Comparison of ENCODE assay signal across 22 mouse cellular contexts in genomic region chr5:90518356-90519100, GRCm38 (mm10). TPM values are rescaled to one million over a fixed set of nuclear protein-coding genes. Genes with fewer than 3 reads are reported as not detected.
DNase-seq lines count a peak whose midpoint lies in the region; ATAC-seq and TF ChIP-seq lines count a peak whose summit lies in the region.
"Had no signal": no experiment of that assay in that cellular context is flagged by ENCODE, and none has a peak within 500 bp of the region (broad histone marks: within the 10 kb centered on the region; RNA-seq: fewer than 3 reads in every experiment).

Gene Afm (plus strand): TSS chr5:90518932.

- no peaks in the 10 kb centered on the region for H3K4me1 ChIP-seq in intestine, postnatal 0 days (replicated peaks; ENCODE audit: control insufficient read depth, insufficient read depth, low read length)
- H3K4me1 ChIP-seq in liver, postnatal 0 days (ENCODE audit: insufficient read depth): no peaks in the 10 kb centered on the region
- H3K4me1 ChIP-seq: heart, embryonic 10.5 days had no signal

- H3K4me3 ChIP-seq in intestine, postnatal 0 days (ENCODE audit: low read depth, low read length): peak within 1 kb of the TSS; percentile 20
- H3K4me3 ChIP-seq in liver, postnatal 0 days (ENCODE audit: low read depth, low read length): 0 out of 2 replicates have a peak within 1 kb of the TSS, but pooled peaks have one; percentile 9
- H3K4me3 ChIP-seq: heart, embryonic 10.5 days had no signal

- no peaks in the 10 kb centered on the region for H3K27me3 ChIP-seq in intestine, postnatal 0 days (replicated peaks; ENCODE audit: control insufficient read depth, insufficient read depth, low read length)
- H3K27me3 ChIP-seq in liver, postnatal 0 days (ENCODE audit: insufficient read depth, low read length): no peaks in the 10 kb centered on the region
- H3K27me3 ChIP-seq: CH12.LX had no signal

- H3K27ac ChIP-seq in intestine, postnatal 0 days (ENCODE audit: low read depth, low read length): peak within 1 kb of the TSS; percentile 46; the same call in 1 of the 2 replicates
- H3K27ac ChIP-seq in liver, postnatal 0 days (ENCODE audit: low read depth): peak within 1 kb of the TSS; percentile 23; the same call in 1 of the 2 replicates
- H3K27ac ChIP-seq: heart, embryonic 10.5 days had no signal

- no peak for TF ChIP-seq CTCF in intestine, postnatal 0 days (IDR thresholded peaks at IDR 0.05; ENCODE audit: low read depth)
- no peak for TF ChIP-seq CTCF in liver, postnatal 0 days (IDR thresholded peaks at IDR 0.05; ENCODE audit: low read depth)

- no peaks in the 10 kb centered on the region for H3K36me3 ChIP-seq in intestine, postnatal 0 days (ENCODE audit: control insufficient read depth, insufficient read depth)
- H3K36me3 ChIP-seq in liver, postnatal 0 days (replicated peaks; ENCODE audit: insufficient read depth, low read length): no peaks in the 10 kb centered on the region
- H3K36me3 ChIP-seq: heart, embryonic 10.5 days had no signal

- DNase-seq in kidney, adult 8-10 months: peak; percentile 53 to 59
- DNase-seq in kidney, postnatal 36 days: peak; percentile 53 to 55
- no peak for DNase-seq in liver, postnatal 0 days
- no peak for DNase-seq in gastrocnemius, postnatal 25 days
- no peak for DNase-seq in B cell, adult 2 months
- DNase-seq in frontal cortex, postnatal 14 days (ENCODE audit: low spot score in 2 of 2): no peak
- no peak for DNase-seq in c-Kit-positive CD71-positive TER-119-positive erythroid progenitor cells, embryonic 14.5 days (ENCODE audit: low spot score)
- DNase-seq: adrenal gland, postnatal 25 days; cerebellum, postnatal 36 days; gastrocnemius, postnatal 36 days; lung, adult 2 months; thymus, postnatal 25 days had no signal

- TF ChIP-seq EP300 in liver, postnatal 0 days (IDR thresholded peaks at IDR 0.05; ENCODE audit: low read depth): no peak

- peak within 1 kb of the TSS; percentile 56 for H3K4me2 ChIP-seq in intestine, postnatal 0 days (replicated peaks; ENCODE audit: low read depth)
- peak within 1 kb of the TSS; percentile 46 for H3K4me2 ChIP-seq in liver, postnatal 0 days (ENCODE audit: low read depth, low read length)

- no peaks in the 10 kb centered on the region for H3K9me3 ChIP-seq in intestine, postnatal 0 days (ENCODE audit: control insufficient read depth)
- H3K9me3 ChIP-seq in liver, postnatal 0 days (ENCODE audit: low read length): no peaks in the 10 kb centered on the region
- H3K9me3 ChIP-seq: heart, embryonic 10.5 days had no signal

- no peak within 1 kb of the TSS for H3K9ac ChIP-seq in intestine, postnatal 0 days (ENCODE audit: low read depth, low read length)
- H3K9ac ChIP-seq in liver, postnatal 0 days (replicated peaks): no peak within 1 kb of the TSS

- 40% methylated on average over 6 of the region's 6 CpGs for WGBS in intestine, postnatal 0 days
- 54% methylated on average over 6 of the region's 6 CpGs for WGBS in liver, postnatal 0 days (ENCODE audit: insufficient replicate concordance)

- peak; percentile 59; the same call in 1 of the 2 replicates for ATAC-seq in intestine, postnatal 0 days
- ATAC-seq in liver, postnatal 0 days: peak; percentile 8; the same call in 1 of the 2 replicates
- ATAC-seq: midbrain, embryonic 16.5 days had no signal

RNA-seq across cellular contexts. Expression of gene Afm, which starts in this region (rescaled TPM):
- 8.2 and 9.4 TPM in 2 replicates for polyA plus RNA-seq in intestine, postnatal 0 days (2015; fragmentation: Nextera tagmentation; extraction: Ambion mirVana)
- polyA plus RNA-seq in liver, postnatal 0 days (2015; fragmentation: Nextera tagmentation; extraction: Ambion mirVana): 54.6 and 56.0 TPM in 2 replicates
- total RNA-seq in gastrocnemius, postnatal 25 days (2021): not detected
- total RNA-seq: adrenal gland, postnatal 25 days; CH12.LX; gastrocnemius, postnatal 36 days; heart, postnatal 25 days; layer of hippocampus, postnatal 25 days; left cerebral cortex, postnatal 36 days; megakaryocyte progenitor cell, adult 5-6 weeks had no signal
- polyA plus RNA-seq: embryonic facial prominence, embryonic 11.5 days; lung, adult 2 months; midbrain, embryonic 16.5 days; neural tube, embryonic 11.5 days had no signal

Comparison
In these comparisons a context has a peak if more than half of its experiments do, and no peak if none do; other contexts are left out.
1. DNase-seq: peak in kidney, adult 8-10 months (2 of 2) and kidney, postnatal 36 days (2 of 2); none in liver, postnatal 0 days (single experiment), gastrocnemius, postnatal 25 days (single experiment), B cell, adult 2 months (0 of 2), frontal cortex, postnatal 14 days (0 of 2) and c-Kit-positive CD71-positive TER-119-positive erythroid progenitor cells, embryonic 14.5 days (single experiment).